10 mouse cellular contexts compared by ENCODE assay signal in the genomic region with DNA sequence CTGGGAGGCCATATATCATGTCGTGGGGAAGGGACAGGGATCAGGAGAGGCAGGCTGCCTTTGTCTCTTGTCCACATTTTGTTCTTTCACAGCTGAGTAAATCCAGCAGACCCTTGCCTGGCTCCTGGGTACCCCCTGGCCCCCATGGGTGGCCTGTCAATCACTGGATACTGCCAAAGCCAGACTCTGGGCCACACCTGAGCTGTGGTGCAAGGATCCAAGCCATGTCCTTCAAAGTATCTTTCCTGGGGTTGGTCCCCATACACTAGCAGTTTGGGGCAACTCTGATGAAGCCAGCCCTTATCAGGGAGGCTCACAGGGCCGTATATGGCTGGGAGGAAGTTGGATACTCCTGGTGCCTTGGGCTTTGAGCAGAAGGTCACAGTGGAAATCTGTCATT. TPM values are rescaled to one million over a fixed set of nuclear protein-coding genes. Genes with fewer than 3 reads are reported as not detected.
DNase-seq lines count a peak whose midpoint lies in the region; ATAC-seq and TF ChIP-seq lines count a peak whose summit lies in the region.
"Had no signal": no experiment of that assay in that cellular context is flagged by ENCODE, and none has a peak within 500 bp of the region (broad histone marks: within the 10 kb centered on the region; RNA-seq: fewer than 3 reads in every experiment).

No protein-coding gene starts in this region.

- peaks cover 9% of the 10 kb centered on the region for H3K4me1 ChIP-seq in cerebellum, adult 2 months (ENCODE audit: control insufficient read depth, insufficient read depth, low read length)
- H3K4me1 ChIP-seq in lung, embryonic 14.5 days (ENCODE audit: insufficient read depth) = peaks cover 7% of the 10 kb centered on the region; the same call in 1 of the 2 replicates
- peaks cover 35% of the 10 kb centered on the region for H3K4me1 ChIP-seq in lung, adult 2 months (ENCODE audit: control insufficient read depth, insufficient read depth, low read length)
- peaks cover 84% of the 10 kb centered on the region for H3K4me1 ChIP-seq in limb, embryonic 10.5 days
- peaks cover 85% of the 10 kb centered on the region for H3K4me1 ChIP-seq in neural tube, embryonic 15.5 days

- no peak for TF ChIP-seq CTCF in cerebellum, adult 2 months (IDR thresholded peaks at IDR 0.05; ENCODE audit: borderline replicate concordance, insufficient read depth, low read depth, low read length)
- TF ChIP-seq CTCF in lung, embryonic 14.5 days (IDR thresholded peaks at IDR 0.05; ENCODE audit: low read depth) = no peak
- TF ChIP-seq CTCF in lung, adult 2 months (IDR thresholded peaks at IDR 0.05; ENCODE audit: insufficient read depth, low read length) = no peak

- peak overlapping the region; percentile 17; the same call in 1 of the 2 replicates for H3K27ac ChIP-seq in cerebellum, adult 2 months (ENCODE audit: insufficient read depth, low read length)
- H3K27ac ChIP-seq in lung, embryonic 14.5 days (ENCODE audit: low read depth) = peak overlapping the region; percentile 37; the same call in 1 of the 2 replicates
- H3K27ac ChIP-seq in limb, embryonic 10.5 days = peak overlapping the region; percentile 43; the same call in 1 of the 2 replicates
- peak overlapping the region; percentile 91 for H3K27ac ChIP-seq in neural tube, embryonic 15.5 days (replicated peaks)
- H3K27ac ChIP-seq: embryonic facial prominence, embryonic 13.5 days had no signal

- no peak overlapping the region for H3K4me3 ChIP-seq in cerebellum, adult 2 months (replicated peaks; ENCODE audit: insufficient read depth, low read depth, low read length)
- no peak overlapping the region for H3K4me3 ChIP-seq in lung, embryonic 14.5 days (ENCODE audit: low read depth, low read length)
- no peak overlapping the region for H3K4me3 ChIP-seq in lung, adult 2 months (replicated peaks; ENCODE audit: extremely low read depth, low read depth, low read length)
- no peak overlapping the region for H3K4me3 ChIP-seq in limb, embryonic 10.5 days
- H3K4me3 ChIP-seq in neural tube, embryonic 15.5 days (replicated peaks) = peak overlapping the region; percentile 40
- H3K4me3 ChIP-seq: embryonic facial prominence, embryonic 13.5 days; heart, embryonic 13.5 days had no signal

- no peak for TF ChIP-seq POLR2A in cerebellum, adult 2 months (IDR thresholded peaks at IDR 0.05; ENCODE audit: borderline replicate concordance, insufficient read depth, low read length)
- no peak for TF ChIP-seq POLR2A in lung, adult 2 months (IDR thresholded peaks at IDR 0.05; ENCODE audit: borderline replicate concordance, extremely low read depth, low read depth, low read length)

- H3K4me2 ChIP-seq in lung, embryonic 14.5 days = no peak overlapping the region
- peak overlapping the region; percentile 61 for H3K4me2 ChIP-seq in neural tube, embryonic 15.5 days
- H3K4me2 ChIP-seq: embryonic facial prominence, embryonic 13.5 days; heart, embryonic 13.5 days had no signal

- no peaks in the 10 kb centered on the region for H3K27me3 ChIP-seq in cerebellum, adult 2 months (ENCODE audit: control insufficient read depth, insufficient read depth, low read length)
- no peaks in the 10 kb centered on the region for H3K27me3 ChIP-seq in lung, embryonic 14.5 days (ENCODE audit: insufficient read depth, low read length)
- peaks cover under 1% of the 10 kb centered on the region; the same call in 1 of the 2 replicates for H3K27me3 ChIP-seq in limb, embryonic 10.5 days (ENCODE audit: low read depth, poor library complexity, severe bottlenecking)
- no peaks in the 10 kb centered on the region for H3K27me3 ChIP-seq in neural tube, embryonic 15.5 days (replicated peaks)
- H3K27me3 ChIP-seq: embryonic facial prominence, embryonic 13.5 days had no signal

- no peak overlapping the region for H3K9ac ChIP-seq in lung, embryonic 14.5 days
- peak overlapping the region; percentile 53 for H3K9ac ChIP-seq in neural tube, embryonic 15.5 days (replicated peaks)
- H3K9ac ChIP-seq: embryonic facial prominence, embryonic 13.5 days; heart, embryonic 13.5 days had no signal

- no peaks in the 10 kb centered on the region for H3K9me3 ChIP-seq in lung, embryonic 14.5 days (ENCODE audit: low read depth, low read length)
- no peaks in the 10 kb centered on the region for H3K9me3 ChIP-seq in limb, embryonic 10.5 days (replicated peaks)
- no peaks in the 10 kb centered on the region for H3K9me3 ChIP-seq in neural tube, embryonic 15.5 days (replicated peaks)
- H3K9me3 ChIP-seq: embryonic facial prominence, embryonic 13.5 days; heart, embryonic 13.5 days had no signal

- DNase-seq in cerebellum, adult 2 months = no peak
- DNase-seq in cerebellum, adult 9-10 months = no peak
- DNase-seq in lung, embryonic 14.5 days = no peak
- no peak for DNase-seq in lung, adult 2 months
- DNase-seq in limb, embryonic 10.5 days (ENCODE audit: low spot score) = no peak
- DNase-seq in left cerebral cortex, adult 8-10 months (ENCODE audit: low spot score in 2 of 2) = no peak
- DNase-seq in urinary bladder, adult 18-20 months (ENCODE audit: low spot score in 2 of 2) = no peak

- ATAC-seq in lung, embryonic 14.5 days (ENCODE audit: insufficient read depth) = no peak
- ATAC-seq in neural tube, embryonic 15.5 days (ENCODE audit: low FRiP score) = no peak

- H3K36me3 ChIP-seq in lung, embryonic 14.5 days (ENCODE audit: insufficient read depth) = peaks cover 4% of the 10 kb centered on the region
- H3K36me3 ChIP-seq in limb, embryonic 10.5 days = no peaks in the 10 kb centered on the region; the same call in 1 of the 2 replicates
- H3K36me3 ChIP-seq in neural tube, embryonic 15.5 days = peaks cover 5% of the 10 kb centered on the region
- H3K36me3 ChIP-seq: embryonic facial prominence, embryonic 13.5 days; heart, embryonic 13.5 days had no signal

- 53% methylated on average over 2 of the region's 2 CpGs for WGBS in cerebellum, adult 2 months
- 26% methylated on average over 2 of the region's 2 CpGs for WGBS in lung, embryonic 14.5 days
- WGBS in lung, adult 2 months = 51% methylated on average over 2 of the region's 2 CpGs
- 48% methylated on average over 2 of the region's 2 CpGs for WGBS in limb, embryonic 10.5 days
- 28% methylated on average over 2 of the region's 2 CpGs for WGBS in neural tube, embryonic 15.5 days

RNA-seq across cellular contexts. Expression of gene Adgrg3, which starts 19.1 kb away (rescaled TPM):
- 0.16 and 0.25 TPM in 2 replicates for polyA plus RNA-seq in cerebellum, adult 2 months (2012; rRNA removed)
- polyA plus RNA-seq in lung, embryonic 14.5 days (2014; fragmentation: Nextera tagmentation; extraction: Ambion mirVana) = 4.0 and 4.7 TPM in 2 replicates
- polyA plus RNA-seq in lung, adult 2 months (2012; rRNA removed) = 15.4 and 18.9 TPM in 2 replicates
- 3.4 and 4.2 TPM in 2 replicates for polyA plus RNA-seq in limb, embryonic 10.5 days (2016; fragmentation: Nextera tagmentation; extraction: Ambion mirVana)
- 0.95 and 4.7 TPM in 2 replicates for polyA plus RNA-seq in neural tube, embryonic 15.5 days (2015; fragmentation: Nextera tagmentation; extraction: Ambion mirVana)
- under 1 TPM in 2 of 4 experiments, not detected in 2; 0.27 to 0.30 TPM for total RNA-seq in left cerebral cortex, adult 8-10 months (2022)

RNA-seq across cellular contexts. Expression of gene Adgrg1, which starts 23.9 kb away (rescaled TPM):
- 75.8 and 79.1 TPM in 2 replicates for polyA plus RNA-seq in cerebellum, adult 2 months (2012; rRNA removed)
- 33.8 and 45.3 TPM in 2 replicates for polyA plus RNA-seq in lung, embryonic 14.5 days (2014; fragmentation: Nextera tagmentation; extraction: Ambion mirVana)
- 192 and 233 TPM in 2 replicates for polyA plus RNA-seq in lung, adult 2 months (2012; rRNA removed)
- polyA plus RNA-seq in limb, embryonic 10.5 days (2016; fragmentation: Nextera tagmentation; extraction: Ambion mirVana) = 7.0 and 11.6 TPM in 2 replicates
- polyA plus RNA-seq in neural tube, embryonic 15.5 days (2015; fragmentation: Nextera tagmentation; extraction: Ambion mirVana) = 80.9 and 96.9 TPM in 2 replicates
- 10 to 100 TPM; 72.9 to 94.8 (median 80.5) TPM for total RNA-seq in left cerebral cortex, adult 8-10 months (2022)

RNA-seq across cellular contexts. Expression of gene Drc7, which starts 56.5 kb away (rescaled TPM):
- polyA plus RNA-seq in cerebellum, adult 2 months (2012; rRNA removed) = 2.2 and 5.1 TPM in 2 replicates
- 0.07 TPM in 1 of 2 replicates, not detected in the other for polyA plus RNA-seq in lung, embryonic 14.5 days (2014; fragmentation: Nextera tagmentation; extraction: Ambion mirVana)
- 14.0 and 18.5 TPM in 2 replicates for polyA plus RNA-seq in lung, adult 2 months (2012; rRNA removed)
- polyA plus RNA-seq in limb, embryonic 10.5 days (2016; fragmentation: Nextera tagmentation; extraction: Ambion mirVana) = 0.23 TPM in 2 replicates
- 1.2 and 1.8 TPM in 2 replicates for polyA plus RNA-seq in neural tube, embryonic 15.5 days (2015; fragmentation: Nextera tagmentation; extraction: Ambion mirVana)
- total RNA-seq in left cerebral cortex, adult 8-10 months (2022) = 1 to 10 TPM; 1.2 to 2.6 (median 1.9) TPM
- polyA plus RNA-seq: heart, embryonic 13.5 days had no signal

Comparison
In these comparisons a context has a peak if more than half of its experiments do, and no peak if none do; other contexts are left out.
1. H3K27ac ChIP-seq: peak in every context shown above with its lines; median percentile 91 in neural tube, embryonic 15.5 days; 43 in limb, embryonic 10.5 days; 37 in lung, embryonic 14.5 days; 17 in cerebellum, adult 2 months.